Mouse (Mus musculus): ENCODE results near the gene Hoxd10. TPM values are rescaled to one million over a fixed set of nuclear protein-coding genes. Genes with fewer than 3 reads are reported as not detected.

Hoxd10 gene
- total RNA-seq, 2 experiments from 2014 or later, result not detected

DNA sequence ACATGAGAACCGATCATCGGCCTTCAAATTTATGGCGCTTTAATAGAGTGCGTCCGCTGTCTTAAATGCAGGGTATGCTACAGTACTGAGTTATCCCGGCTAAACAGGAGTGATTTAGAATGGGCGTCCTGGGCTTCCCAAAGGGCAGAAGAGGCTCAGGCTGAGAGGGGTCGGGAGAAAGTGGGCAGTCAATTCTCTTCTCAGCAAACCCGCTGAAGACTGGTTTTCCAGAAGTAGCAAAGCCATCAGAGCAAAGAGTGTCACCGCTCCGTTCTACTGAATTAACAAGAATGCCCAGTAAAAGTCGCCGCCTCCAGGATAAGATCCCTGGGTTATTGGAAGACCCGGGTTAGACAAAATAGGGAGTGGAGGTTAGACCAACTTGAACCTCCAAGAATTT is 48.1 kb downstream of the Hoxd10 start:
- no peak for DNase-seq (ENCODE audit: low spot score in 2 of 2)
- Histone ChIP-seq H3K4me3 (no peak overlapping the region), H3K27ac (no peak overlapping the region)
- no peak for TF ChIP-seq CTCF (conservative IDR thresholded peaks at IDR 0.05)

DNA sequence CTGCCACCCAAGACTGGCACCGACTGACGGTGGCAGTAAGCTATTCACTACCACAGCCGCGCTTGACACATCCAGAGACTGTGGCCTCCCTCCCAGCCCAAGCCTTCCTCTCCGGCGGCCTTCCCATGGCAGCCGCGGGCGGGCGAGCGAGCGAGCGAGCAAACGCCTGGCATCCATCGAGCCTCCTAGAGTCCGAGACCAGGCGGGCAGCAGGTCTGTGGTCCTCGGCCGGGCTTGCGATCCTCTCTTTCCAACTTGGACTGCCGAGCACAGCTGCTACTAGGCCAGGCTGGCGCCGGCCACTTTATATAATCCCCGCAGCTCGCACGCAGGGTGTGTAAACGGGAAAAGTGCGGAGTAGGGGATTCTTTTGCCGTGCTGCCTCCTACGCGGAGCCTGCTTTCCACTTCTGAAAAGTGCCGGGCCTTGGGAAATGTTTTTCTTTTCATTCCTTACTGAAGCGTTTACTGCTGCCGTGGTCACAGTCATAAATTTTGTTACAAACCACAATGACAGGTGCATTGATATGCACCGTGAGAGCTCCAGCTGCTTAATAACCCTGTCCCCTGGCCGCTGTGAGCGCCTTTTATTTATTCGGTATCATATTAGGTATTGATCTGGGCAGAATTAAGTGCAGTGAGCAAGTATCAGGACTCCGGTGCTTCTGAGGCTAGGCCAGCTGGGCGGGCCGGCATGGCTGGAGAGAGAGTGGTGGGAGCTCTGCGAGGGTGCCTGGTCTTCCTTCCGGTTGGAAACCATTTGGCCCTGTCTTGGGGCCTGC is 48.8 kb downstream of the Hoxd10 start:
- no peak for DNase-seq (ENCODE audit: low spot score in 2 of 2)
- TF ChIP-seq CTCF (conservative IDR thresholded peaks at IDR 0.05), result no peak
- no peak overlapping the region for H3K27ac ChIP-seq
- H3K4me3 ChIP-seq, result no peak overlapping the region

DNA sequence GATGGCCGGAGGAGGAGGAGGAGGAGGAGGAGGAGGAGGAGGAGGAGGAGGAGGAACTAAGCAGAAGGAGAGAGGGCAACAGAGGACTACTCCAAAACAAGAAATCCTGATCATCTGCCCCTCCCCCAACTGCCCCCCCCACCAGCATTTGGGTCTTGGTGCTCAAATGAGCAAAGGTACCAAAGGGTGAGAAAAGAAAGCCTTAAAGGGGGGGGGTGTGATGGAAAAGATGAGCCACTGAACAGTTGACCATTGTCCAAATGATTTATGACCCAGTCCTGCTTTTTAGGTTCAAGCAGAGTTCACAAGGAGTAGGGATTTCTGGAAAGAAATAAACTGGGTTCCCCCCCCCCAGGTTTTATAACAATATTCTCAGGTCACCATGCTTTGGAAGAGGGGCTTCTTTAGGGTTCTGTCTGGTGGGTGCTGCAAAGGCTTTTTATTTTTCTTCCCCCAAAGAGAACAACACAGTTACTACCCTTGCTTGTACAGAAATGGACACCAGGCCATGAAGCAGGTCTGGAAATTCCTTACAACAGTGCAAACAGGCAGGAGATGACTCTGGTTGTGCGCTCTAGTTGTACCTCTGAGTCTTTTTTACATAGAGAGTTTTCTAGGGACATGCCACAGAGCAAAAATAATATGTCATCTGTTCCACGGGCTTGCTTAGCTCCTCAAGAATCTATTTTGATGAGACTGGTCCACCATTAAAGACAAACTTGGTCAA is 49.7 kb downstream of the Hoxd10 start:
- no peak overlapping the region for H3K27ac ChIP-seq
- H3K4me3 ChIP-seq, result no peak overlapping the region
- no peak for DNase-seq (ENCODE audit: low spot score in 2 of 2)
- TF ChIP-seq CTCF (conservative IDR thresholded peaks at IDR 0.05), result no peak

DNA sequence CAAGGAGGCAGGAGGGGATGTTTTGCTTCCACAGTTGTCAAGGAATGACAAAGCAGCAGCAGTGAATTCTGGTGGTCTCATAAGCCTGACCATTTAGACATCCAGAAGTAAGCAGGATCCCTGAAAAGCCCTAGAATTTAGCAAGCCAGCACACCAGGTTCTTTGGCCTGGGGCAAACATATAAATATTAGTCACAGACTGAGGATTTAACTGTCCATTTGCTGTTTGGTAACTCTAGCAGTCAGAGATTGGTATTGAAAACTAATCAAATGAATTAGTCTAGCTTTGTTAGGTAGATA is 50.2 kb downstream of the Hoxd10 start:
- Histone ChIP-seq H3K4me3 (no peak overlapping the region), H3K27ac (no peak overlapping the region)
- no peak for DNase-seq (ENCODE audit: low spot score in 2 of 2)
- TF ChIP-seq CTCF (conservative IDR thresholded peaks at IDR 0.05), result no peak

Small RNA genes within 50 kb of the gene (microRNA-seq; reads per million reads assigned to microRNA genes)
- 0 reads per million in 2 experiments for gene Gm44463
- gene Mir10b, result 1.6 to 8.8 reads per million in 2 experiments

Other genes with a start within 250 kb of the Hoxd10 start
- gene Lnpk, start 112.5 kb upstream of the Hoxd10 start, total RNA-seq (2021), result 10 to 100 TPM; 52.0 to 56.9 TPM
- gene Evx2, start 32.4 kb upstream of the Hoxd10 start, total RNA-seq (2021), result not detected
- gene Hoxd13, start 23.6 kb upstream of the Hoxd10 start, total RNA-seq (2021), result not detected
- gene Hoxd12, start 16.9 kb upstream of the Hoxd10 start, total RNA-seq (2021), result not detected
- not detected for gene Hoxd11, start 12.4 kb upstream of the Hoxd10 start, total RNA-seq (2021)
- gene Hoxd9, start 5.8 kb downstream of the Hoxd10 start, total RNA-seq (2021), result not detected
- not detected for gene Hoxd8, start 12.7 kb downstream of the Hoxd10 start, total RNA-seq (2021)
- gene Hoxd3, start 20.0 kb downstream of the Hoxd10 start, total RNA-seq (2021), result not detected
- gene Hoxd4, start 20.0 kb downstream of the Hoxd10 start, total RNA-seq (2021), result not detected
- not detected for gene Gm28230, start 34.8 kb downstream of the Hoxd10 start, total RNA-seq (2021)
- under 1 TPM in 1 of 2 experiments, not detected in 1; 0.26 TPM for gene Hoxd1, start 71.1 kb downstream of the Hoxd10 start, total RNA-seq (2021)
- 10 to 100 TPM; 41.8 to 42.8 TPM for gene Mtx2, start 133.9 kb downstream of the Hoxd10 start, total RNA-seq (2021)

Measured in layer of hippocampus, adult 2 months (tissue).